Mouse (Mus musculus) central nervous system, embryonic 14 days (tissue): Measurements from ENCODE around the gene Sdhaf4. TPM values are rescaled to one million over a fixed set of nuclear protein-coding genes. Genes with fewer than 3 reads are reported as not detected.

Experiments
- polyA plus RNA-seq: library from polyadenylated mRNA; depleted of rRNA; stranded (reverse); fragments of >200 nt; gene quantifications from 2 replicates; pipeline ENCODE4 v1.2.3, GENCODE M21; 2012; rRNA removed

Gene Sdhaf4
- 62.3 and 65.9 TPM in 2 replicates for polyA plus RNA-seq

DNA sequence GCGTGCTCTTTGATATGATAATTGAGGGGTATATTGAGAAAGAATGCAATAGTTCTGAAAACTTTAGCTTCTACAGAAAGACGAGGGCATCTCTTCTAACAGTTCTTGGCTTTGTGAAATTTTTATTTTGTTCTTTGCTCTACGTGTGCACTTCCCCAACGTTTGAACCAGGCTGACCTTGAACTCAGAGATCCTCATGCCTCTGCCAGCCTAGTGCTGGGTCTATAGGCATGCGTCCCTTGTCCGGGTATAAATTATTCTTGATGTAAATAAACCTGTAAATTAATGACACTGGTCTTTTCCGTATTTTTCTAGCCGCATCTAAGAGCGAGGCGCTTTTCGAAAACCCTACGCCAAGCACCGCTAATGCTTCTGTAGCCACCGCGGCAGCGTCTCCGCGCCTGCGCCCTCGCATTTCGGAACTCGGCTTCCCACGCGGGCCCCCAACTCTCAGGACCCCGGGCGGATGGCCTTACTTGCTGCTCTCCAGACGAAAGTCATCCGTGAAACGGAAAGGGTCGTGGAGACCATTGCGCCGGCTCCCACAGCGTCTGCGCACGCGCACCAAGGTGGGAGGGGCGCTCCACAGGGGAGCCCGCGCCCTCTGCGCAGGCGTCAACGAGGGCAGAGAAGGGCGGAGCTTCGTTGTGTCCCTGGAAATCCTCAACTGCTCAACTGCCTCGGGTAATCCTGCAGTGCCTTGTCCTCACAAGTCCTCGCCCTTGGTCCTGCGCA, at the start of gene Sdhaf4:
TSS of gene Sdhaf4 (minus strand) at position 587 of the 735 bp plus-strand sequence.

Other genes starting within 250 kb of the Sdhaf4 start
- 14.6 and 15.5 TPM in 2 replicates for gene B3gat2, start 243.9 kb downstream of the Sdhaf4 start, polyA plus RNA-seq
- gene Smap1, start 83.3 kb downstream of the Sdhaf4 start, polyA plus RNA-seq: 109 and 121 TPM in 2 replicates
- 40.9 and 46.8 TPM in 2 replicates for gene Fam135a, start 94.7 kb upstream of the Sdhaf4 start, polyA plus RNA-seq
- gene Col9a1, start 172.0 kb upstream of the Sdhaf4 start, polyA plus RNA-seq: 6.2 and 91.1 TPM in 2 replicates